Mouse (Mus musculus): Measurements from ENCODE around the gene Plpp3.

DNA sequence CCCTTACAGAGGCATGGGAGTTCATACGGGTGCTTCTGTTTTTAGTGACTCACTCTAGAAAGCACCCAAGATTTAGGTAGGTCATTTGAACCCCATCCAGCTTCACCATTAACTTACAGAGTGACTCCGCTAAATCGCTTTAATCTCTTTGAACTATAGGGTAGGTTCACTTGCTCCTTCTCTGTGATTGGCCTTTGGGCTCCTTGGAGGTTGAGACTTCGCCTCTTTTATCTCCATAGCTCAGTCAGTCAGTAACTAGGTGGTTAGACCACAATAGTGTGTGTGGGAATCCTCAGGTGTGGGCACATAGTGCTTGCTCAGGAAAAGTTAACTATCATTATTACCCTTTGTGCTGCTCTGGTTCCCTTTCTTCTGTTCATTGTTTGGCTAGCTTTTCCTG, 33.7 kb downstream of the Plpp3 start:
- TF ChIP-seq CTCF (conservative IDR thresholded peaks at IDR 0.05; ENCODE audit: low read length) (no peak), POU5F1 (IDR thresholded peaks at IDR 0.05; ENCODE audit: borderline replicate concordance, low read length) (no peak), NANOG (IDR thresholded peaks at IDR 0.05; ENCODE audit: borderline replicate concordance, low read length) (no peak)
